Mouse (Mus musculus): ENCODE results near the gene Rab13.

DNA sequence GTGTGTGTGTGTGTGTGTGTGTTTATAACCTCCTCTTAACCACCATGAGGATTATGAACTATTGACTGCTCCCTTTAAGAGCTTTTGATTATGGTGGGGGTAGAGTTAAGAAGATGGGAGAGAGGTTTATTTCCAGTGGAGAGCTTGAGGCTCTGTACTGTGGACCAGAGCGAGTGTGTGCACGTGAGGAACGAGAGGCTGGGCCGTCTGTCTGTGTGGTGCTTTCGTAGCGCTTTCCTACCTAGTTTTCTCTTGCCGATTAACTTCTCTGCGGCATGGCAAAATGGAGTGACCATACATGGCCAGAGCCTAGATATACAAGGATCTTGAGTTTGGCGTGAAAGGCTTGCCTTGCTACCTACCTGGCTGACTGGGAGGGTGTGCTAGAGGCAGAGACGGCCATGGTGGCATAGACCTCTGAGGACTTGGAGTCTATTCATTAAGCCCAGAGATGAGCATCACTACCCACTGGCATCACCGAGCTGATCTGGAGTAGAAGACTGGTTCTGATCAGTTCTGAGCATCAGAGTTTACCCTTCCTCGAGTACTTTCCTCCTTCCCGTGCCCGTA, 42.4 kb downstream of the Rab13 start:
- TF ChIP-seq TAL1 (IDR thresholded peaks at IDR 0.05; ENCODE audit: low read length), result no peak
- TF ChIP-seq GATA1 (IDR thresholded peaks at IDR 0.05; ENCODE audit: low read length), result no peak
